Mouse (Mus musculus) C2C12 (cell line): ENCODE results near the gene Gal3st2b.
"Not testable (repeated sequence)": the region's sequence is repeated elsewhere in the genome, so short reads cannot be mapped to it uniquely, and the experiment has no call there.

Experiments
- CTCF ChIP-seq: IDR thresholded peaks from one replicate; pipeline ENCODE4 v1.5.1; 2011; ENCODE audit not compliant: control insufficient read depth, insufficient read depth, insufficient read length
- MAX ChIP-seq: IDR thresholded peaks from one replicate; pipeline ENCODE4 v1.6.1; 2011; ENCODE audit warnings: mild to moderate bottlenecking, control low read depth
- MYOD1 ChIP-seq: IDR thresholded peaks from one replicate; pipeline ENCODE4 v1.6.1; 2011; ENCODE audit warnings: low read depth; ENCODE audit not compliant: control insufficient read depth, insufficient read length
- MYOG ChIP-seq: IDR thresholded peaks from one replicate; pipeline ENCODE4 v1.6.1; 2011; ENCODE audit not compliant: control insufficient read depth, insufficient read length; ENCODE audit errors: extremely low read depth
- USF1 ChIP-seq: IDR thresholded peaks from one replicate; pipeline ENCODE4 v1.6.1; 2011; ENCODE audit warnings: low read depth, mild to moderate bottlenecking, control low read depth, moderate library complexity

- TF ChIP-seq CTCF, MAX, USF1, MYOG, MYOD1: not testable (repeated sequence)
Measured at GRCm38 (mm10) chr1:93970797-93971196, 52.7 kb downstream of the Gal3st2b start.
